Mouse (Mus musculus) thymus, adult 18-20 months (tissue): ENCODE data around the gene 2700049A03Rik.
A peak's percentile ranks its signal among the peaks of the same experiment; 100 is the strongest.

Experiments used
- DNase-seq, 2 experiments: peaks; one replicate each; pipeline ENCODE4 v3.0.0; 2022; ENCODE audit warnings: mixed read lengths in 2 of 2

Gene 2700049A03Rik

GRCm38 (mm10) chr12:71184396-71184795 lies 47.7 kb downstream of the 2700049A03Rik start:
- DNase-seq: no peak

GRCm38 (mm10) chr12:71192705-71193104 lies 56.1 kb downstream of the 2700049A03Rik start:
- peak in 1 of 2 experiments; percentile 12 for DNase-seq

- DNase-seq: no peak
Observed at GRCm38 (mm10) chr12:71197671-71198070, 61.0 kb downstream of the 2700049A03Rik start.

- DNase-seq: no peak
Observed at GRCm38 (mm10) chr12:71201753-71202152, 65.1 kb downstream of the 2700049A03Rik start.

GRCm38 (mm10) chr12:71204303-71204702 lies 67.7 kb downstream of the 2700049A03Rik start:
- no peak for DNase-seq

- no peak for DNase-seq
Observed at GRCm38 (mm10) chr12:71217191-71217590, 80.5 kb downstream of the 2700049A03Rik start.

- DNase-seq: no peak
Observed at GRCm38 (mm10) chr12:71217866-71218522, 81.3 kb downstream of the 2700049A03Rik start.

- DNase-seq: no peak
Observed at GRCm38 (mm10) chr12:71222761-71223160, 86.1 kb downstream of the 2700049A03Rik start.

GRCm38 (mm10) chr12:71227769-71228168 lies 91.1 kb downstream of the 2700049A03Rik start:
- no peak for DNase-seq

- no peak for DNase-seq
Observed at GRCm38 (mm10) chr12:71228925-71229649, 92.4 kb downstream of the 2700049A03Rik start.

- peak; percentile 9 to 21 for DNase-seq
Observed at GRCm38 (mm10) chr12:71231561-71231960, 94.9 kb downstream of the 2700049A03Rik start.

GRCm38 (mm10) chr12:71233426-71233825 lies 96.8 kb downstream of the 2700049A03Rik start:
- no peak for DNase-seq

- DNase-seq: peak; percentile 21 to 44
Observed at GRCm38 (mm10) chr12:71237074-71237473, 100.4 kb downstream of the 2700049A03Rik start.

- DNase-seq: peak in 1 of 2 experiments; percentile 41
Observed at GRCm38 (mm10) chr12:71242791-71243190, 106.1 kb downstream of the 2700049A03Rik start.

- no peak for DNase-seq
Observed at GRCm38 (mm10) chr12:71244766-71245390, 108.2 kb downstream of the 2700049A03Rik start.

GRCm38 (mm10) chr12:71247191-71247590 lies 110.5 kb downstream of the 2700049A03Rik start:
- DNase-seq: no peak

- no peak for DNase-seq
Observed at GRCm38 (mm10) chr12:71249348-71249747, 112.7 kb downstream of the 2700049A03Rik start.

GRCm38 (mm10) chr12:71252509-71253167 lies 116.0 kb downstream of the 2700049A03Rik start:
- no peak for DNase-seq

GRCm38 (mm10) chr12:71254779-71255178 lies 118.1 kb downstream of the 2700049A03Rik start:
- DNase-seq: no peak

- no peak for DNase-seq
Observed at GRCm38 (mm10) chr12:71258196-71258920, 121.7 kb downstream of the 2700049A03Rik start.

GRCm38 (mm10) chr12:71264211-71264610 lies 127.6 kb downstream of the 2700049A03Rik start:
- DNase-seq: no peak

GRCm38 (mm10) chr12:71269367-71269766 lies 132.7 kb downstream of the 2700049A03Rik start:
- DNase-seq: no peak
